Mouse (Mus musculus): ENCODE measurements around the gene Csnk1d.

Gene Csnk1d

DNA sequence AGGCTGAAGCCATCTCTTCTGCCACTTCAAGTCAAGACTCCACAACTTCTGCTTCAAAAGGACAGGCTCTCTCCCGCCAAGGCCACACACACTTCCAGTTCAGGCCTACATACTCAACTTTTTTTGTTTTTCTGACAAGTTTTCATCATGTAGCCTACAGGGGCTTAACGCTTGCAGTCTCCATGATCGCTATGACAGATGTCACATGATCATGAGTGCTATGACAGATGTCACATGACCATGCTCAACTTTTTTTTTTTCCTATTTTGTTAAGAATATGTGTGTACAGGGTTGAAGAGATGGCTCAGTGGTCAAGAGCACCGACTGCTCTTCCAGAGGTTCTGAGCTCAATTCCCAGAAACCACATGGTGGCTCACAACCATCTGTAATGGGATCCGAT lies 73.4 kb downstream of the Csnk1d start:
- no peak for DNase-seq (ENCODE audit: extremely low read depth, insufficient read length, low spot score)

DNA sequence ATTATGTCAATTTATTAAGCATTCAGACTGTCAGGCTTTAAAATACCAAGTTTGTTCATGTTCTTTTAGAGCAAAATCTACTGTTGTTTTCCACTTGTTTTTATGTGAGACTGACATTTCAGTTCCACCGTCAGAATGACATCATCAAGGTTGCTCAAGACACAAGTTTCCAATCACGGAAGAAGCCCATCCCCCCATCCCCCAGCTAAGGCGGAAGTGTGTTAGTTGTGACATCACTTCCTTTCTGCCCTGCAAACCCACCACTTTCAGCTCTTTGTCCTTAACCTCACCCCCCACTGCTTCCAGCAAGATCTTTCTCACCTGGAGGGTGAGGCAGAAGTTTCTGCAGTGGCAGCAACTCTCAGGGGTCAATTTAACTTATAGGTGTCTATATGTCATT lies 74.7 kb downstream of the Csnk1d start:
- DNase-seq (ENCODE audit: extremely low read depth, insufficient read length, low spot score), result no peak

DNA sequence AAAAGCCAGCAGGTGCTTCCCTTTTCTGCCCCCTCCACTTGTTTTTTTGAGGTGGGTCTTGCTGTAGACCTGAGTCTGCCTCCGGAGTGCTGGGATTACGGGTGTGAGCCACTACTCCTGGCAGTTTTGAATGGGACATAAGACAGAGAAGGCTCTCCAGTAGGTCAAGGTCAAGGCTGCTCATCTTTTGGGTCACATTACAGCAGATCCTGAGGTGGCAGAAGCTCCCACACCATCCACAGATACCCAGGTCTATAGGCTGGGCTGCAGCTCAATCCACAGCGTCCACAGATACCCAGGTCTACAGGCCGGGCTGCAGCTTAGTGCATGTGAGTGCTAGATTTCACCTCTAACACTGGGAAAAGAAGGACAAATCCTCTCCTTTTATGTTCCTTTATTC lies 77.3 kb downstream of the Csnk1d start:
- no peak for DNase-seq (ENCODE audit: extremely low read depth, insufficient read length, low spot score)
